Mouse (Mus musculus): ENCODE measurements around the gene Cytl1. TPM values are rescaled to one million over a fixed set of nuclear protein-coding genes. Genes with fewer than 3 reads are reported as not detected.

The Cytl1 gene
- polyA plus RNA-seq, 1 experiment: 1.2 TPM

GRCm38 (mm10) chr5:37709257-37709904 is 25.9 kb upstream of the Cytl1 start:
- Histone ChIP-seq H3K4me1 (ENCODE audit: control insufficient read depth, insufficient read depth, insufficient read length) (no peaks in the 10 kb centered on the region), H3K27ac (ENCODE audit: insufficient read depth, low read length) (no peak overlapping the region), H3K4me3 (ENCODE audit: extremely low read depth, insufficient read depth, insufficient read length) (no peak overlapping the region), H3K36me3 (ENCODE audit: control insufficient read depth, insufficient read depth, low read length) (no peaks in the 10 kb centered on the region), H3K27me3 (ENCODE audit: control insufficient read depth, insufficient read depth, low read length) (no peaks in the 10 kb centered on the region)
- no peak for DNase-seq (ENCODE audit: low read depth in 1 of 2, low spot score in 2 of 2)
- 66% methylated on average over 5 of the region's 5 CpGs for WGBS
- TF ChIP-seq CTCF (IDR thresholded peaks at IDR 0.05; ENCODE audit: extremely low read depth, insufficient read depth, insufficient read length, insufficient replicate concordance): no peak
- no peak for TF ChIP-seq POLR2A (IDR thresholded peaks at IDR 0.05; ENCODE audit: low read depth, low read length)

GRCm38 (mm10) chr5:37716505-37717372 is 18.6 kb upstream of the Cytl1 start, which contains the start of gene Stk32b:
Stk32b (minus strand) TSS chr5:37717171.
- no peak for TF ChIP-seq CTCF (IDR thresholded peaks at IDR 0.05; ENCODE audit: extremely low read depth, insufficient read depth, insufficient read length, insufficient replicate concordance)
- no peak for TF ChIP-seq POLR2A (IDR thresholded peaks at IDR 0.05; ENCODE audit: low read depth, low read length)
- no peaks in the 10 kb centered on the region for H3K36me3 ChIP-seq (ENCODE audit: control insufficient read depth, insufficient read depth, low read length)
- no peak within 1 kb of the TSS for H3K4me3 ChIP-seq (ENCODE audit: extremely low read depth, insufficient read depth, insufficient read length)
- no peaks in the 10 kb centered on the region for H3K4me1 ChIP-seq (ENCODE audit: control insufficient read depth, insufficient read depth, insufficient read length)
- DNase-seq (ENCODE audit: low read depth in 1 of 2, low spot score in 2 of 2): no peak
- H3K27ac ChIP-seq (ENCODE audit: insufficient read depth, low read length): no peak within 1 kb of the TSS
- 6% methylated on average over 39 of the region's 40 CpGs for WGBS
- no peaks in the 10 kb centered on the region for H3K27me3 ChIP-seq (ENCODE audit: control insufficient read depth, insufficient read depth, low read length)

GRCm38 (mm10) chr5:37717384-37717963 is 17.8 kb upstream of the Cytl1 start:
- WGBS: 4% methylated on average over 14 of the region's 14 CpGs
- TF ChIP-seq CTCF (IDR thresholded peaks at IDR 0.05; ENCODE audit: extremely low read depth, insufficient read depth, insufficient read length, insufficient replicate concordance) (no peak), POLR2A (IDR thresholded peaks at IDR 0.05; ENCODE audit: low read depth, low read length) (no peak)
- Histone ChIP-seq H3K4me1 (ENCODE audit: control insufficient read depth, insufficient read depth, insufficient read length) (no peaks in the 10 kb centered on the region), H3K27me3 (ENCODE audit: control insufficient read depth, insufficient read depth, low read length) (no peaks in the 10 kb centered on the region), H3K36me3 (ENCODE audit: control insufficient read depth, insufficient read depth, low read length) (no peaks in the 10 kb centered on the region), H3K27ac (ENCODE audit: insufficient read depth, low read length) (no peak overlapping the region), H3K4me3 (ENCODE audit: extremely low read depth, insufficient read depth, insufficient read length) (no peak overlapping the region)
- DNase-seq (ENCODE audit: low read depth in 1 of 2, low spot score in 2 of 2): no peak

- no peak overlapping the region for H3K27ac ChIP-seq (ENCODE audit: insufficient read depth, low read length)
- TF ChIP-seq CTCF (IDR thresholded peaks at IDR 0.05; ENCODE audit: extremely low read depth, insufficient read depth, insufficient read length, insufficient replicate concordance) (no peak), POLR2A (IDR thresholded peaks at IDR 0.05; ENCODE audit: low read depth, low read length) (no peak)
- no peaks in the 10 kb centered on the region for H3K27me3 ChIP-seq (ENCODE audit: control insufficient read depth, insufficient read depth, low read length)
- no peak for DNase-seq (ENCODE audit: low read depth in 1 of 2, low spot score in 2 of 2)
- 42% methylated on average over 6 of the region's 6 CpGs for WGBS
- H3K4me3 ChIP-seq (ENCODE audit: extremely low read depth, insufficient read depth, insufficient read length): no peak overlapping the region
- H3K36me3 ChIP-seq (ENCODE audit: control insufficient read depth, insufficient read depth, low read length): no peaks in the 10 kb centered on the region
- no peaks in the 10 kb centered on the region for H3K4me1 ChIP-seq (ENCODE audit: control insufficient read depth, insufficient read depth, insufficient read length)
These were observed 14.6 kb upstream of the Cytl1 start for GRCm38 (mm10) chr5:37720670-37721069.

- H3K27ac ChIP-seq (ENCODE audit: insufficient read depth, low read length): no peak overlapping the region
- no peaks in the 10 kb centered on the region for H3K27me3 ChIP-seq (ENCODE audit: control insufficient read depth, insufficient read depth, low read length)
- no peak overlapping the region; the same call in 1 of the 2 replicates for H3K4me3 ChIP-seq (ENCODE audit: extremely low read depth, insufficient read depth, insufficient read length)
- no peak for DNase-seq (ENCODE audit: low read depth in 1 of 2, low spot score in 2 of 2)
- no peaks in the 10 kb centered on the region for H3K4me1 ChIP-seq (ENCODE audit: control insufficient read depth, insufficient read depth, insufficient read length)
- 65% methylated on average over 4 of the region's 4 CpGs for WGBS
- TF ChIP-seq CTCF (IDR thresholded peaks at IDR 0.05; ENCODE audit: extremely low read depth, insufficient read depth, insufficient read length, insufficient replicate concordance): no peak
- no peak for TF ChIP-seq POLR2A (IDR thresholded peaks at IDR 0.05; ENCODE audit: low read depth, low read length)
- H3K36me3 ChIP-seq (ENCODE audit: control insufficient read depth, insufficient read depth, low read length): no peaks in the 10 kb centered on the region
These were observed 10.0 kb upstream of the Cytl1 start for GRCm38 (mm10) chr5:37725220-37725886.

- 87% methylated on average over 2 of the region's 2 CpGs for whole genome bisulfite sequencing
- TF ChIP-seq POLR2A (IDR thresholded peaks at IDR 0.05; ENCODE audit: low read depth, low read length) (no peak), CTCF (IDR thresholded peaks at IDR 0.05; ENCODE audit: extremely low read depth, insufficient read depth, insufficient read length, insufficient replicate concordance) (no peak)
These were observed 4.5 kb upstream of the Cytl1 start for GRCm38 (mm10) chr5:37730781-37731180.

More at GRCm38 (mm10) chr5:37730781-37731180, 4.5 kb upstream of the Cytl1 start:
- DNase-seq (ENCODE audit: low read depth in 1 of 2, low spot score in 2 of 2): no peak
- no peaks in the 10 kb centered on the region for H3K27me3 ChIP-seq (ENCODE audit: control insufficient read depth, insufficient read depth, low read length)
- no peak overlapping the region for H3K27ac ChIP-seq (ENCODE audit: insufficient read depth, low read length)
- no peak overlapping the region for H3K4me3 ChIP-seq (ENCODE audit: extremely low read depth, insufficient read depth, insufficient read length)
- H3K36me3 ChIP-seq (ENCODE audit: control insufficient read depth, insufficient read depth, low read length): no peaks in the 10 kb centered on the region
- no peaks in the 10 kb centered on the region for H3K4me1 ChIP-seq (ENCODE audit: control insufficient read depth, insufficient read depth, insufficient read length)
